Mouse (Mus musculus) ovary, postnatal 36 days (tissue): Measurements from ENCODE around the gene Trak1.
A peak's percentile ranks its signal among the peaks of the same experiment; 100 is the strongest.
"Not testable (repeated sequence)": the region's sequence is repeated elsewhere in the genome, so short reads cannot be mapped to it uniquely, and the experiment has no call there.

Source experiments
- DNase-seq: peaks from one replicate; pipeline ENCODE4 v3.0.0; 2022; ENCODE audit warnings: low spot score, mixed read lengths

Gene Trak1

GRCm38 (mm10) chr9:121433745-121434528 is 136.6 kb downstream of the Trak1 start:
- DNase-seq = no peak

GRCm38 (mm10) chr9:121435332-121435956 is 138.1 kb downstream of the Trak1 start:
- DNase-seq = no peak

GRCm38 (mm10) chr9:121436501-121436900 is 139.2 kb downstream of the Trak1 start:
- DNase-seq = no peak

GRCm38 (mm10) chr9:121442145-121442544 is 144.8 kb downstream of the Trak1 start:
- no peak for DNase-seq

GRCm38 (mm10) chr9:121443696-121444366 is 146.5 kb downstream of the Trak1 start:
- no peak for DNase-seq

- no peak for DNase-seq
Observed at GRCm38 (mm10) chr9:121444367-121444707, 147.0 kb downstream of the Trak1 start.

GRCm38 (mm10) chr9:121445364-121445763 is 148.1 kb downstream of the Trak1 start:
- peak; percentile 55 for DNase-seq

GRCm38 (mm10) chr9:121446431-121446831 is 149.1 kb downstream of the Trak1 start:
- DNase-seq = no peak

- DNase-seq = not testable (repeated sequence)
Observed at GRCm38 (mm10) chr9:121452342-121452942, 155.1 kb downstream of the Trak1 start.

- no peak for DNase-seq
Observed at GRCm38 (mm10) chr9:121454891-121455290, 157.6 kb downstream of the Trak1 start.

GRCm38 (mm10) chr9:121456739-121457515 is 159.6 kb downstream of the Trak1 start:
- DNase-seq = no peak

- DNase-seq = peak; percentile 49
Observed at GRCm38 (mm10) chr9:121458466-121458865, 161.2 kb downstream of the Trak1 start.

GRCm38 (mm10) chr9:121459950-121460349 is 162.6 kb downstream of the Trak1 start:
- DNase-seq = no peak

- DNase-seq = no peak
Observed at GRCm38 (mm10) chr9:121460527-121460926, 163.2 kb downstream of the Trak1 start.

- DNase-seq = no peak
Observed at GRCm38 (mm10) chr9:121467460-121467859, 170.2 kb downstream of the Trak1 start.

GRCm38 (mm10) chr9:121469711-121470110 is 172.4 kb downstream of the Trak1 start:
- DNase-seq = no peak

- no peak for DNase-seq
Observed at GRCm38 (mm10) chr9:121474771-121475170, 177.5 kb downstream of the Trak1 start.

GRCm38 (mm10) chr9:121475488-121476452 is 178.5 kb downstream of the Trak1 start:
- DNase-seq = no peak

- peak; percentile 57 for DNase-seq
Observed at GRCm38 (mm10) chr9:121477305-121477911, 180.1 kb downstream of the Trak1 start.

- peak; percentile 39 for DNase-seq
Observed at GRCm38 (mm10) chr9:121479453-121479852, 182.2 kb downstream of the Trak1 start.
